Mouse (Mus musculus) forebrain, embryonic 12.5 days (tissue): ENCODE measurements around the gene Kmt2c. TPM values are rescaled to one million over a fixed set of nuclear protein-coding genes. Genes with fewer than 3 reads are reported as not detected.
A peak's percentile ranks its signal among the peaks of the same experiment; 100 is the strongest.

Experiments used
- ATAC-seq: fragments of 200-750 bp; cut with Nextera tagmentation; 2 replicates; pipeline ENCODE4 v1.8.0; 2017; ENCODE audit warnings: moderate TSS enrichment; ENCODE audit not compliant: low FRiP score
- H3K27ac ChIP-seq: fragments of 300-500 bp; sonication (generic); 2 replicates; pipeline ENCODE4 v1.5.1; 2016; ENCODE audit warnings: mild to moderate bottlenecking
- H3K27me3 ChIP-seq: fragments of 300-500 bp; sonication (generic); 2 replicates; pipeline ENCODE4 v1.6.1; 2016; ENCODE audit warnings: mild to moderate bottlenecking
- H3K36me3 ChIP-seq: fragments of 300-500 bp; sonication (generic); replicated peaks from 2 replicates; pipeline ENCODE4 v1.6.1; 2016; ENCODE audit warnings: mild to moderate bottlenecking
- H3K4me1 ChIP-seq: fragments of 300-500 bp; sonication (generic); 2 replicates; pipeline ENCODE4 v1.6.1; 2016
- H3K4me2 ChIP-seq: fragments of 300-500 bp; sonication (generic); 2 replicates; pipeline ENCODE4 v1.6.1; 2016; ENCODE audit warnings: mild to moderate bottlenecking, moderate library complexity
- H3K4me3 ChIP-seq: fragments of 300-500 bp; sonication (generic); replicated peaks from 2 replicates; pipeline ENCODE4 v1.5.1; 2016; ENCODE audit warnings: mild to moderate bottlenecking
- H3K9ac ChIP-seq: fragments of 300-500 bp; sonication (generic); 2 replicates; pipeline ENCODE4 v1.6.1; 2016; ENCODE audit warnings: mild to moderate bottlenecking
- H3K9me3 ChIP-seq: fragments of 300-500 bp; sonication (generic); 2 replicates; pipeline ENCODE4 v1.6.1; 2016
- WGBS: fragments of 180-500 bp; shearing (Covaris S2); methylation state at CpG from one replicate; pipeline ENCODE4 v1.1.7; 2016; 5-methylcytosine and 5-hydroxymethylcytosine counted together
- polyA plus RNA-seq: library from polyadenylated mRNA; unstranded; fragments of >200 nt; fragmentation: Nextera tagmentation; extraction: Ambion mirVana; gene quantifications from 2 replicates; pipeline ENCODE4 v1.2.1, GENCODE M21; 2016

Gene Kmt2c
- polyA plus RNA-seq, 1 experiment from 2014 or later: 29.6 TPM

DNA sequence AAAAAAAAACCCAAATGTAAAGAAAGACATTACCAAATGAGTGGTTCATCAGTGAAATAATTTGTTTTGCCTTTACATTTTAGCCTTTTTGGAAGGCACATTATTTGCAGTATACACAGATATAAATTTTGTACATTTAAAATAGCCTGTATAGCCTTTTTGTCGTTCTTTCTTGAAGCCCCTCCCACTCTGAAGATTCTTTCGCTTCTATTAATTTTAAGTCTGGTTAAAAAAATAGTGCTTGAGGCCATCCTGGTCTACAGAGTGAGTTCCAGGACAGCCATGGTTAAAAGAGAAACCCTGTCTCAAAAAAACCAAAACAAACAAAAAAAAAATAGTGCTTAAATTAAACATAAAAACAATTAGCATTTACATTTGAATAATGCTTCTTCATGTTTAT lies 32.0 kb upstream of the Kmt2c start:
- Histone ChIP-seq H3K4me3 (peak overlapping the region; percentile 78), H3K4me2 (peak overlapping the region; percentile 66), H3K9me3 (no peaks in the 10 kb centered on the region), H3K4me1 (0 out of 2 replicates have a peak, but pooled peaks cover 4% of the 10 kb centered on the region), H3K27ac (no peak overlapping the region), H3K9ac (no peak overlapping the region), H3K36me3 (no peaks in the 10 kb centered on the region), H3K27me3 (no peaks in the 10 kb centered on the region)
- no peak for ATAC-seq
- 18% methylated on average over 2 of the region's 2 CpGs for WGBS

DNA sequence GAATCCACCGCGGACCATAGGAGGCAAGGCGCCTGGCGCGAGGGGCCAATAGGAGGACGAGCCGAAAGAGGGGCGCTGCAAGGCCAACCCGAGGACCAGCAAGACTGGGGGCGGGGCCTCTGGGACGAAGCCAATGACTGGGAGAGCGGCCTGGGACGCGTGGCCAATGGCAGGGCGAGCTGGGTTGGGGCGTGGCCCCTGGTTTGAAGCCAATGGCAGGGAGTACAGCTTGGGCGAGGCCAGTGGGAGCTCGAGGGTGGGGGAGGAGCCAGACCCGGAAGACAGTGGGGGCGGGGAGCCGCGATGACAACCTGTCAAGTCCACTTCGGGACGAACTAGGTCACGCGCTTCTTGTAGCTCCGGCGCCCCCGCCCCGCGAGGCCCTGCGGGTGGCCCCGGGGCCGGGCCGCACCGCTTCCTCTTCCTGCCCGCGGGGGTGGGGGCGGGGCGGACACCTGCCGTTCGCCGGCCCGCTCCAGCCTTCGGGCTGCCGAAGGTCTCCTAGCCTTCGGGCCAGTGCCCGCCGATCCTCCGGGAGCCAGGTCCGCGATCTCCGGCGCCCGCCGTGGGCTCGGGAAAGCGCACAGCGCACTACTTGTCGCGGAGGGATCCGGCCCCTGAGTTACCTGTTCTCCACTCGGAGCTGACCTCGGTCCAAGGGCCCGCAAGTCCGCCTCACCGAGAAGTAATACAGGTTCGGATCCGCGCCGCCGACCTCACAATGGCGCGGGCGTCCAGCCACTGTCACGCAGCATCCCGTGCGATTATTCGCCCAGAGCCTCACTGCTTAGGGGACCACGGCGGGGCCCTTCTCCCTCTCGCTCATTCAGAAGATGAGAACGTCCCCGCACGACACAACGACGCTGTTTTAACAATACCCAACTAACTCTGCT lies 31.2 kb upstream of the Kmt2c start:
- no peaks in the 10 kb centered on the region for H3K9me3 ChIP-seq
- H3K27ac ChIP-seq: peak overlapping the region; percentile 96
- under 1% methylated on average over 80 of the region's 87 CpGs for WGBS
- peak overlapping the region; percentile 66 for H3K4me2 ChIP-seq
- H3K4me3 ChIP-seq: peak overlapping the region; percentile 78
- no peaks in the 10 kb centered on the region for H3K36me3 ChIP-seq
- ATAC-seq: peak; percentile 100
- no peaks in the 10 kb centered on the region for H3K27me3 ChIP-seq
- H3K4me1 ChIP-seq: 0 out of 2 replicates have a peak, but pooled peaks cover 4% of the 10 kb centered on the region
- peak overlapping the region; percentile 71 for H3K9ac ChIP-seq

DNA sequence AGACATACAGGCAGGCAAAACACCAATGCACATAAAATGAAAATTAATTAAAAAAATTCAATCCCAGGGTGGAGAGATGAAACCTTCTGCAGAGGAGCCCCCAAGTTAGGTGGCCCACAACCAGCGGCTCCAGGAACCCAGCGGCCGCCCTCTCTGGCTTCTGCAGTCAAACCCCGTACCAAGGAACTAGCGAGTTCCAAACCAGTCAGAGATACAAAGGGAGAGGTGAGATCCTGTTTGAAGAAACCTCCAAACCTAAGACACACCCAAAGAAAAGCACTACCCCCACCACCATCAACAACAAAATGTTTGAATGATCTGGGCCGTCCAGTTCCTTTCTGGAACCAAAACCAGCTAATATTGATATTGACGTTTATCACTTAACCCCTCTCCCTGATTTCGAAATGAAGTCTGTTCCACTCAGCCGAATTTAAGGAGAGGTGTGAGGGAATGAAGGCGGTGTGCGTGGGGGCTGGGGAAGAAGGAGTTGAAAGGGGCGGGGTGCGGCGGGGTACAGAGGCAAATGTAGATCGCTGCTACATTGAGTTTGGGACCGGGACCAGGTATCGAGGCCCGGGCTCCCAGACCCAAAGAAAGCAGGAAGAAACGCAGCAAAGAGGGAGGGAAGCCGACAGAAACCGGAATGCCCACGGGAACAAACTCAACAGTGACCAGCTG lies 30.4 kb upstream of the Kmt2c start:
- WGBS: 11% methylated on average over 22 of the region's 22 CpGs
- H3K27me3 ChIP-seq: no peaks in the 10 kb centered on the region
- no peak for ATAC-seq
- peak overlapping the region; percentile 55; the same call in 1 of the 2 replicates for H3K9ac ChIP-seq
- H3K27ac ChIP-seq: peak overlapping the region; percentile 96
- no peaks in the 10 kb centered on the region for H3K36me3 ChIP-seq
- peak overlapping the region; percentile 78 for H3K4me3 ChIP-seq
- H3K9me3 ChIP-seq: no peaks in the 10 kb centered on the region
- H3K4me1 ChIP-seq: 0 out of 2 replicates have a peak, but pooled peaks cover 4% of the 10 kb centered on the region
- H3K4me2 ChIP-seq: peak overlapping the region; percentile 66

DNA sequence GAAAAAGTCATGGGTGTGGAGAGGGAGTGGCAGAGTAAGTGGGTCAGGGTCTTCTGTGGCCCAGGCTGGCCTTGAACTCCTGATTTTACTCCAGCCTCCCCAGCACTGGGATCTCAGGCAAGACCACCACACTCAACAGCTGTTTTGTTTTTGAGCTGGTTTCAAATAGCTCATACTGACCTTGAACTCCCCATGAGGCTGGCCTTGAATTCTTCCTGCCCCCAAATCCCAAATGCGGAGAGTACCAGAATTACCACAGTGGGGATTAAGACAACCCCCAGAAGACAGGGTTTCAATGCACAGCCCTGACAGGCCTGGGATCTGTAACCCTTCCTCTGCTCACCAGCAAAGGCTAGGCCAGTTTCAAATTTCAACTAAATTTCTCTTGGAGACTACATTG lies 29.4 kb upstream of the Kmt2c start:
- Histone ChIP-seq H3K27me3 (no peaks in the 10 kb centered on the region), H3K9ac (no peak overlapping the region), H3K4me2 (no peak overlapping the region), H3K27ac (no peak overlapping the region), H3K4me1 (0 out of 2 replicates have a peak, but pooled peaks cover 4% of the 10 kb centered on the region), H3K36me3 (no peaks in the 10 kb centered on the region), H3K4me3 (no peak overlapping the region), H3K9me3 (no peaks in the 10 kb centered on the region)
- 57% methylated on average over 1 of the region's 1 CpGs for WGBS
- ATAC-seq: no peak

DNA sequence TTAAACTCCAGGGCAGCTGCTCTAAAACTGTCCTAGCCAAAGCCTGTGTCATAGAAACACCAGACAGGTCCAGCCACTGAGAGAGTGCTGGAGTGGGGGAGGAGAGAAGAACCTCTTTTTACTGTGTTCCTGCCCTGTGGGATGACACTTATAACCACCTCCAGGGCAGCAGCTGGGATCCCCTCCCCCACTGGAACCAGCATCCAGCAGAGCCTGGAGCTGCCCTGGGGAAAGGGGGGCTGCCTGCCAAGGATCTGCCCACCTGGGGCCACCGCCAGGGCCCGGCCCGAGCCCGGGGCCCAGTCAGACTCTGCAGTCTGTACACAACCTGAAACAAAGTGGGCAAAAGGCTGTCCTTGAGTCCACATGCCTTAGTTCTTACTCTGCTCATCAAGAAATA lies 28.3 kb upstream of the Kmt2c start:
- Histone ChIP-seq H3K27ac (no peak overlapping the region), H3K4me3 (no peak overlapping the region), H3K9me3 (no peaks in the 10 kb centered on the region), H3K4me1 (0 out of 2 replicates have a peak, but pooled peaks cover 4% of the 10 kb centered on the region), H3K36me3 (no peaks in the 10 kb centered on the region), H3K4me2 (no peak overlapping the region), H3K27me3 (no peaks in the 10 kb centered on the region), H3K9ac (no peak overlapping the region)
- 49% methylated on average over 4 of the region's 4 CpGs for WGBS
- ATAC-seq: no peak

DNA sequence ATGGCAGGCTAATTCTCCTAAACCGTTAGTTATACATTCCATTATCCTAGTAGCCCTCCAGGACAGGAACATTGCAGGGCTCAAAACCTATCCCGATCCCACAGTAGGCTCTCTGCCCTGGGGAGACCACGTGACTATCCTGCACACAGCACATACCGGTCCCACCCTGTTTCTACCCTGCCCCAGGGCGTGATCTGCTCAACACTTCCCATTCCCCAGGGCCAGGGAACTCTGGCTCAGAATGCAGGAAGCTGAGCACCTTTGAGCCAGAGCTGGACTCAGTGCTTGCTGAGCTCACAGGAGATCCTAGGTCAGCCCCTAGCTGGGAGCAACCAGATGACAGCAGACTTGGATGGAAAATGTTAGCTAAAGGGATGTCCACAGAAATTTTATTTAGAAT lies 27.5 kb upstream of the Kmt2c start:
- H3K9me3 ChIP-seq: no peaks in the 10 kb centered on the region
- H3K4me3 ChIP-seq: no peak overlapping the region
- WGBS: 51% methylated on average over 5 of the region's 5 CpGs
- no peaks in the 10 kb centered on the region for H3K36me3 ChIP-seq
- H3K4me2 ChIP-seq: no peak overlapping the region
- no peak overlapping the region for H3K9ac ChIP-seq
- H3K27me3 ChIP-seq: no peaks in the 10 kb centered on the region
- no peak overlapping the region for H3K27ac ChIP-seq
- 0 out of 2 replicates have a peak, but pooled peaks cover 4% of the 10 kb centered on the region for H3K4me1 ChIP-seq
- ATAC-seq: no peak

DNA sequence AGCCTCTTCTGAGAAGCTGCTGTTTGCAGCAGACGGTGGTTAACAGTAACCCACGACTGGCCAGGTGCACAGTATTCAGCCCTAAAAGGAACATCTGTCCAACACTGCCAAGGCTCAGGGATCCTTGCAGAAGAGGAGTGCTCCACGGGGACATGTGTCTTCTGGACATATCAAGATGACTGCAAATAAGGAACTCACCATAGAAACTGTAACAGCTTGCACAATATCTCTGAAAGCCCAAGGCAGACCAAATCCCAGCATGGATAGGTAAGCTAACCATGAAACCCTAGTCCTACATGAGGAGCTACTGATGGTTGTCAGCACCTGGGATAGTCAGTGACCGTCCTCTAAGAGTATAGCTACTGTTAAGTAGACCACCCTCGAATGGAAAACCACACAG lies 22.9 kb upstream of the Kmt2c start:
- WGBS: 86% methylated on average over 5 of the region's 5 CpGs
- no peak overlapping the region for H3K27ac ChIP-seq
- no peaks in the 10 kb centered on the region for H3K36me3 ChIP-seq

DNA sequence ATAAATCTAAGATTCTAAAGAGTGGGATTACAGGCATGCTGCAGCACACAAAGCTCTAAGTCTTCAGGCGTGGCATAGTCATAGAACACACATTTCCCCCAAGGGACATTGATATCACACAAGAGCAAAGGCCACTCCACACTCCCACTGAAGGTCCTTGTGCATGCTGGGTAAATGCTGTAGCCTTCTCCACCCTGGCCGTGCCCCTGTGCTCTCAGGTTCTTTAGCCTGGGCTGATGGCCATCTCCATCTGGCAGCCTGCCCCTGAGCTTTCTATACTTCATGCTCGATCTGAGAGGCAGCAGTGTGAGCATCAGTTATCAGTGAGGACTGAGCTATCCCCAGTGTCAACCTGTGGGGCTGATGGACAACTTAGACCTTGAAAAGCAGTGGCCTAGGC lies 21.2 kb upstream of the Kmt2c start:
- Histone ChIP-seq H3K9ac (no peak overlapping the region), H3K27me3 (no peaks in the 10 kb centered on the region), H3K4me1 (no peaks in the 10 kb centered on the region), H3K4me3 (no peak overlapping the region), H3K27ac (no peak overlapping the region), H3K9me3 (no peaks in the 10 kb centered on the region), H3K4me2 (no peak overlapping the region), H3K36me3 (no peaks in the 10 kb centered on the region)
- WGBS: 88% methylated on average over 3 of the region's 3 CpGs
- ATAC-seq: no peak

More for the DNA sequence above, 22.9 kb upstream of the Kmt2c start:
- no peaks in the 10 kb centered on the region for H3K9me3 ChIP-seq
- H3K9ac ChIP-seq: no peak overlapping the region
- no peaks in the 10 kb centered on the region for H3K27me3 ChIP-seq
- no peak for ATAC-seq
- no peak overlapping the region for H3K4me3 ChIP-seq
- H3K4me1 ChIP-seq: no peaks in the 10 kb centered on the region
- H3K4me2 ChIP-seq: no peak overlapping the region

DNA sequence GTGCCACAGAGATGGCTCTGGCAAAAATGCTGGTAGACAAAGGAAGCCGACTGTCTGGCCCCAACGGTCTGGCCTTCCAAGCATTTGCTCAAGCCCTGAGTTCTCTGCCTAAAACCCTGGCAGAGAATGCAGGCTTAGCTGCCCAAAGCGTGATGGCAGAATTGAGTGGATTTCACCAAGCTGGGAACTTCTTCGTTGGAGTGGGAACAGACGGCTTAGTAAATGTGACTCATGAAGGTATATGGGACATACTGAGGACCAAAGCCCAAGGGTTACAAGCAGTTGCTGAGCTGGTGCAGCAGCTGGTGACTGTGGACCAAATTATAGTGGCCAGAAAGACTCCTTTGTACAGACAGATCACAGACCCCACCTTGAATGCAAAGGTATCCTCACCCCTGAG lies 19.0 kb upstream of the Kmt2c start:
- H3K36me3 ChIP-seq: no peaks in the 10 kb centered on the region
- no peak overlapping the region for H3K27ac ChIP-seq
- no peak for ATAC-seq
- no peaks in the 10 kb centered on the region for H3K9me3 ChIP-seq
- no peak overlapping the region for H3K9ac ChIP-seq
- H3K4me1 ChIP-seq: no peaks in the 10 kb centered on the region
- no peak overlapping the region for H3K4me2 ChIP-seq
- H3K27me3 ChIP-seq: no peaks in the 10 kb centered on the region
- H3K4me3 ChIP-seq: no peak overlapping the region
- 91% methylated on average over 5 of the region's 5 CpGs for WGBS

DNA sequence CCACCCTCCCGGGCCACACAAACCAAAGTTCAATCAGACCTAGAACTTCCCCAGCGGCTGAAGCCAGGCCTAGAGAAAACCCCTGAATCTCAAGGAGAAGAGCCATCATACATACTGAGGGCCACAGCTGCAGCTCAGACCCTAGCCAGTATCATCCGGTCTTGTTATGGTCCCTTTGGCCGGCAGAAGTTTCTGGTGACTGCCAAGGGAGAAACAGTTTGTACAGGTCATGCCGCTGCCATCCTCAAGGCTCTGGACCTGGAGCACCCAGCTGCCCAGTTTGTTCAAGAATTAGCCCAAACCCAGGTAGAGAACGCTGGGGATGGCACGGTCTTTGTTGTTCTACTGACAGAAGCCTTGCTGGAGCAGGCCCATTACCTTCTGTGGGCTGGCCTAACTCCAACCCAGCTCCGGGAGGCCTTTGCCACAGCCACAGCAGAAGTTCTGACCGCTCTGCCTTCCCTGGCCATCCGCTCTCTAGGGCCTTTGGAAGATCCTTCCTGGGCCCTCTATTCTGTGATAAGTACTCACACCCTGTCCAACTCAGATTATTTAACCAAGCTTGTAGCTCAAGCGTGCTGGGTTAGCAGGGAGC lies 17.8 kb upstream of the Kmt2c start:
- no peaks in the 10 kb centered on the region for H3K27me3 ChIP-seq
- H3K9me3 ChIP-seq: no peaks in the 10 kb centered on the region
- H3K4me1 ChIP-seq: no peaks in the 10 kb centered on the region
- no peak for ATAC-seq
- 91% methylated on average over 11 of the region's 11 CpGs for WGBS
- no peak overlapping the region for H3K9ac ChIP-seq
- H3K4me3 ChIP-seq: no peak overlapping the region
- no peak overlapping the region for H3K4me2 ChIP-seq
- H3K36me3 ChIP-seq: no peaks in the 10 kb centered on the region
- H3K27ac ChIP-seq: no peak overlapping the region

DNA sequence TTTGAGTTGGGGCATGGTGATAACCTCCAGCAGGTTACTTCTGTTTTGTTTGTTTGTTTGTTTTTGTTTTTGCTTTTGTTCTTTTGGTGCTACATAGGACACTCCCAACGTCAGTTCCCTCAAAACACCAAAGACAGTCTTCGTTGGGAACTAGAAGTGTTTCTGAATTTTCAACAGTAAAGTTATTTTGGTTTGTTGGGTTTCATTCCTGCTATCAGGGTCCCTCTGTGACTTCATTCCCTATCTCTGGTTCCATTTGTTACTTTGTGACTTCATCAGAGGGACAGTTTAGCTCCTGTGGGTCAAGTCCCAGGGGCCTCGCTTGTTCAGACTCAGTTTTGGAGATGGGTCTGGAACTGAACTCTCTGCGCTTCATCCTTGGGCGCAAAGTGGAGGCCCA lies 17.2 kb upstream of the Kmt2c start, which contains the start of gene Cct8l1:
Gene Cct8l1 (plus strand): TSS at position 301 of the 400 bp plus-strand sequence.
- ATAC-seq: no peak
- no peak within 1 kb of the TSS for H3K27ac ChIP-seq
- H3K4me2 ChIP-seq: no peak within 1 kb of the TSS
- H3K4me3 ChIP-seq: no peak within 1 kb of the TSS
- no peaks in the 10 kb centered on the region for H3K4me1 ChIP-seq
- WGBS: 90% methylated on average over 5 of the region's 5 CpGs
- H3K9me3 ChIP-seq: no peaks in the 10 kb centered on the region
- no peaks in the 10 kb centered on the region for H3K36me3 ChIP-seq
- no peaks in the 10 kb centered on the region for H3K27me3 ChIP-seq
- H3K9ac ChIP-seq: no peak within 1 kb of the TSS

DNA sequence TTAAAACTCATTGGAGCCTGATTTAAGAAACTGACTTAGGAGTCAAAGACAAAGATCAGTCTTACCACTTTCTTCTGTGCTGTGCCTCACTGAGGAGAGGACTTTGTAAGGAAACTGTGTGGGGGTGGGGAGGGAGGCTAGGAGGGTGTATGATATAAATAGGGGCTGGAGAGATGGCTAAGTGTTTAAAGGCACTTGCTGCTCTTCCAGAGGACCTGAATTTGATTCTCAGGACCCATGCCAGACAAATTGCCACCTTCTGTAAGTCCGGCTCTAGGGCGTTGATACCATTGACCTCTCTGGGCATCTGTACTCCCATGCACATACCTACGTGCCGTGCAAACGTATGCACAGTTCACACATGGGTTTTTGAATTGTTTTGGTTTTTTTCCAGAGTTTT lies 7.5 kb upstream of the Kmt2c start:
- no peaks in the 10 kb centered on the region for H3K4me1 ChIP-seq
- 87% methylated on average over 5 of the region's 5 CpGs for WGBS

More for the DNA sequence above, 7.5 kb upstream of the Kmt2c start:
- H3K9ac ChIP-seq: no peak overlapping the region
- no peaks in the 10 kb centered on the region for H3K36me3 ChIP-seq
- H3K4me3 ChIP-seq: no peak overlapping the region
- no peak overlapping the region for H3K4me2 ChIP-seq
- H3K27me3 ChIP-seq: 0 out of 2 replicates have a peak, but pooled peaks cover 2% of the 10 kb centered on the region
- no peak overlapping the region for H3K27ac ChIP-seq
- no peak for ATAC-seq
- no peaks in the 10 kb centered on the region for H3K9me3 ChIP-seq
